Mouse (Mus musculus): ENCODE results near the gene Kif14.
A peak's percentile ranks its signal among the peaks of the same experiment; 100 is the strongest.
"Not testable (repeated sequence)": the region's sequence is repeated elsewhere in the genome, so short reads cannot be mapped to it uniquely, and the experiment has no call there.

DNA sequence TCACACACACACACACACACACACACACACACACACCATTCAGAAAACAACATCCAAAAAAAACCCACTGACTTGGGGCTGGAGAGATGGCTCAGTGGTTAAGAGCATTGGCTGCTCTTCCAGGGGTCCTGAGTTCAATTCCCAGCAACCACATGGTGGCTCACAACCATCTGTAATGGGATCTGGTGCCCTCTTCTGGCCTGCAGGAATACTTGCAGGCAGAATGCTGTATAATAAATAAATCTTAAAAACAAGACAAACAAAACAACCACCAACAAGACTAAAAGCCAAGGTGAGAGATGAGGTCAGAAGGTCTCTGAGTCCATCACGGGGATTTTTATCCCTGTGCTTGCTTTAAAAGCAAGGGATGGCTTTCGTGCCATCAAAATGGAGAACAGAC is 90.5 kb downstream of the Kif14 start:
- TF ChIP-seq CTCF (IDR thresholded peaks at IDR 0.05): peak; percentile 27
- not testable (repeated sequence) for TF ChIP-seq EP300 (IDR thresholded peaks at IDR 0.05)

All from lung, postnatal 0 days (tissue).